Mouse (Mus musculus): Measurements from ENCODE around the gene Pdcd4.

GRCm38 (mm10) chr19:53973656-53974055, 81.6 kb downstream of the Pdcd4 start:
- TF ChIP-seq POLR2A (IDR thresholded peaks at IDR 0.05; ENCODE audit: borderline replicate concordance, extremely low read depth, low read depth, low read length) (no peak), CTCF (IDR thresholded peaks at IDR 0.05; ENCODE audit: insufficient read depth, low read length) (no peak)
